Mouse (Mus musculus): ENCODE measurements around the gene Cda. TPM values are rescaled to one million over a fixed set of nuclear protein-coding genes. Genes with fewer than 3 reads are reported as not detected.

Cda gene
- total and polyA plus RNA-seq, 3 experiments = 12.4 to 26.1 TPM; not detected in 1

- H3K4me3 ChIP-seq (ENCODE audit: control insufficient read depth in 1 of 2, insufficient read depth in 1 of 2, low read depth in 2 of 2, low read length in 2 of 2) = no peak overlapping the region
- no peak overlapping the region for H3K9ac ChIP-seq (ENCODE audit: control insufficient read depth, low read depth, low read length, poor library complexity, severe bottlenecking)
- peaks cover 0 to 4% of the 10 kb centered on the region in 2 experiments; a peak in 1 of 4 replicates for H3K4me1 ChIP-seq (ENCODE audit: control insufficient read depth in 1 of 2, insufficient read depth in 2 of 2, low read length in 2 of 2)
- no peak overlapping the region for H3K27ac ChIP-seq (ENCODE audit: control insufficient read depth, low read depth, low read length)
- TF ChIP-seq CHD2 (IDR thresholded peaks at IDR 0.05; ENCODE audit: low read length) = no peak
- no peak for TF ChIP-seq CTCF (IDR thresholded peaks at IDR 0.05 in 2 of 3, conservative IDR thresholded peaks at IDR 0.05 in 1 of 3; ENCODE audit: control insufficient read depth in 1 of 3, insufficient read depth in 1 of 3, low read depth in 2 of 3, low read length in 3 of 3, poor library complexity in 1 of 3, severe bottlenecking in 1 of 3)
- no peak for TF ChIP-seq BHLHE40 (IDR thresholded peaks at IDR 0.05; ENCODE audit: borderline replicate concordance, low read depth, low read length)
- no peak for TF ChIP-seq MYC (IDR thresholded peaks at IDR 0.05; ENCODE audit: low read depth, low read length)
- TF ChIP-seq UBTF (IDR thresholded peaks at IDR 0.05; ENCODE audit: borderline replicate concordance, insufficient read depth, low read depth, low read length) = no peak
- no peak for TF ChIP-seq NRF1 (IDR thresholded peaks at IDR 0.05; ENCODE audit: insufficient read depth, low read depth, low read length, poor library complexity, severe bottlenecking)
- no peak for TF ChIP-seq RCOR1 (IDR thresholded peaks at IDR 0.05; ENCODE audit: low read depth, low read length)
- no peak for TF ChIP-seq MYB (IDR thresholded peaks at IDR 0.05; ENCODE audit: low read depth, low read length)
- TF ChIP-seq TBP (IDR thresholded peaks at IDR 0.05; ENCODE audit: low read depth, low read length) = no peak
- TF ChIP-seq JUND (IDR thresholded peaks at IDR 0.05; ENCODE audit: low read depth, low read length) = no peak
- no peaks in the 10 kb centered on the region for H3K79me2 ChIP-seq (ENCODE audit: control insufficient read depth, insufficient read depth, low read length, poor library complexity)
- DNase-seq (ENCODE audit: low read depth, low spot score) = no peak
- H3K36me3 ChIP-seq (ENCODE audit: control insufficient read depth in 1 of 2, insufficient read depth in 2 of 2, low read length in 2 of 2) = no peaks in the 10 kb centered on the region
- H3K9me3 ChIP-seq (replicated peaks; ENCODE audit: insufficient read depth, low read length) = no peaks in the 10 kb centered on the region
- H3K27me3 ChIP-seq (ENCODE audit: control insufficient read depth in 1 of 2, insufficient read depth in 2 of 2, low read length in 2 of 2) = no peaks in the 10 kb centered on the region
Observed at GRCm38 (mm10) chr4:138380132-138380689, 12.4 kb upstream of the Cda start.

GRCm38 (mm10) chr4:138379091-138379840, 11.5 kb upstream of the Cda start:
- no peak for TF ChIP-seq TCF12 (IDR thresholded peaks at IDR 0.05; ENCODE audit: low read depth, low read length)
- TF ChIP-seq SMC3 (IDR thresholded peaks at IDR 0.05; ENCODE audit: low read depth, low read length) = peak; percentile 86
- TF ChIP-seq NRF1 (IDR thresholded peaks at IDR 0.05; ENCODE audit: insufficient read depth, low read depth, low read length, poor library complexity, severe bottlenecking) = no peak
- peak; percentile 65 for TF ChIP-seq ZC3H11A (IDR thresholded peaks at IDR 0.05; ENCODE audit: low read depth, low read length)
- TF ChIP-seq RAD21 (IDR thresholded peaks at IDR 0.05; ENCODE audit: low read depth, low read length) = peak; percentile 71
- peak; percentile 66 to 83 (median 81) for TF ChIP-seq CTCF (IDR thresholded peaks at IDR 0.05 in 2 of 3, conservative IDR thresholded peaks at IDR 0.05 in 1 of 3; ENCODE audit: control insufficient read depth in 1 of 3, insufficient read depth in 1 of 3, low read depth in 2 of 3, low read length in 3 of 3, poor library complexity in 1 of 3, severe bottlenecking in 1 of 3)
- H3K79me2 ChIP-seq (ENCODE audit: control insufficient read depth, insufficient read depth, low read length, poor library complexity) = no peaks in the 10 kb centered on the region
- H3K9ac ChIP-seq (ENCODE audit: control insufficient read depth, low read depth, low read length, poor library complexity, severe bottlenecking) = no peak overlapping the region
- no peak overlapping the region for H3K4me3 ChIP-seq (ENCODE audit: control insufficient read depth in 1 of 2, insufficient read depth in 1 of 2, low read depth in 2 of 2, low read length in 2 of 2)
- H3K9me3 ChIP-seq (replicated peaks; ENCODE audit: insufficient read depth, low read length) = no peaks in the 10 kb centered on the region
- H3K27ac ChIP-seq (ENCODE audit: control insufficient read depth, low read depth, low read length) = no peak overlapping the region
- peaks cover 0 to 4% of the 10 kb centered on the region in 2 experiments; a peak in 1 of 4 replicates for H3K4me1 ChIP-seq (ENCODE audit: control insufficient read depth in 1 of 2, insufficient read depth in 2 of 2, low read length in 2 of 2)
- peak; percentile 86 for DNase-seq (ENCODE audit: low read depth, low spot score)
- H3K36me3 ChIP-seq (ENCODE audit: control insufficient read depth in 1 of 2, insufficient read depth in 2 of 2, low read length in 2 of 2) = no peaks in the 10 kb centered on the region
- no peaks in the 10 kb centered on the region for H3K27me3 ChIP-seq (ENCODE audit: control insufficient read depth in 1 of 2, insufficient read depth in 2 of 2, low read length in 2 of 2)

All from MEL (cell line).